Mouse (Mus musculus): ENCODE measurements around the gene Slc24a4. TPM values are rescaled to one million over a fixed set of nuclear protein-coding genes. Genes with fewer than 3 reads are reported as not detected.
"Not testable (repeated sequence)": the region's sequence is repeated elsewhere in the genome, so short reads cannot be mapped to it uniquely, and the experiment has no call there.

Gene Slc24a4
- total and polyA plus RNA-seq, 3 experiments, result 0.16 TPM; not detected in 2

GRCm38 (mm10) chr12:102210801-102211200 is 82.3 kb downstream of the Slc24a4 start:
- no peak overlapping the region for H3K4me3 ChIP-seq (ENCODE audit: low read depth, low read length)
- DNase-seq (ENCODE audit: low spot score) (no peak), ATAC-seq (ENCODE audit: extremely low read depth, insufficient number of reproducible peaks, low FRiP score, poor library complexity, severe bottlenecking) (no peak)
- H3K4me1 ChIP-seq (ENCODE audit: insufficient read depth, low read depth, low read length), result no peaks in the 10 kb centered on the region
- no peaks in the 10 kb centered on the region for H3K9me3 ChIP-seq (replicated peaks)
- no peak for TF ChIP-seq GATA2 (IDR thresholded peaks at IDR 0.05; ENCODE audit: borderline replicate concordance, low read depth, low read length)
- no peak for TF ChIP-seq POLR2AphosphoS5 (IDR thresholded peaks at IDR 0.05; ENCODE audit: insufficient replicate concordance, low read depth, low read length)
- no peak for TF ChIP-seq GATA1 (IDR thresholded peaks at IDR 0.05; ENCODE audit: borderline replicate concordance, low read length)
- no peak for TF ChIP-seq TAL1 (conservative IDR thresholded peaks at IDR 0.05; ENCODE audit: low read depth, low read length)
- TF ChIP-seq CTCF (IDR thresholded peaks at IDR 0.05; ENCODE audit: low read depth, low read length), result no peak
- peaks cover 6% of the 10 kb centered on the region; the same call in 1 of the 2 replicates for H3K27me3 ChIP-seq (ENCODE audit: insufficient read depth, low read length)
- no peaks in the 10 kb centered on the region for H3K36me3 ChIP-seq (replicated peaks)

DNA sequence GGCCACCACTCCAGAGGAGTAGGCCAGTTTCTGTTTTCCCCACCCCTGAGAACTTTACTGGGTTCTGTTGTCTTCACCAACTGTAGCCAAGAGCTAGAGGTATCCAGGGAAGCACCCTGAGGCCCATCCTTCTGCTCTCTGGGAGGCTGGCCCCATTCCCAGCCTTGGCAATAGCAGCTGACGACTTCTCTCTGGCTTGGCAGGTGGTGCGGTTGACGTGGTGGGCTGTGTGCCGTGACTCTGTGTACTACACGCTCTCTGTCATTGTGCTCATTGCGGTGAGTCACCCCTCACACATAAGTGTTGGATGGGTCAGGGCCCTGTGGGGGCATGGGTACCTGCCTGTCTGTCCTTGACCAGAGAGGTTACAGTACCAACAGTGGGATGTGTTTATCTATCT is 94.9 kb downstream of the Slc24a4 start:
- H3K4me3 ChIP-seq (ENCODE audit: low read depth, low read length), result no peak overlapping the region
- TF ChIP-seq TAL1 (conservative IDR thresholded peaks at IDR 0.05; ENCODE audit: low read depth, low read length) (no peak), CTCF (IDR thresholded peaks at IDR 0.05; ENCODE audit: low read depth, low read length) (no peak), POLR2AphosphoS5 (IDR thresholded peaks at IDR 0.05; ENCODE audit: insufficient replicate concordance, low read depth, low read length) (no peak)
- no peaks in the 10 kb centered on the region for H3K4me1 ChIP-seq (ENCODE audit: insufficient read depth, low read depth, low read length)
- ATAC-seq (ENCODE audit: extremely low read depth, insufficient number of reproducible peaks, low FRiP score, poor library complexity, severe bottlenecking) (no peak), DNase-seq (ENCODE audit: low spot score) (no peak)
- no peaks in the 10 kb centered on the region for H3K9me3 ChIP-seq (replicated peaks)
- no peaks in the 10 kb centered on the region for H3K36me3 ChIP-seq (replicated peaks)
- no peaks in the 10 kb centered on the region for H3K27me3 ChIP-seq (ENCODE audit: insufficient read depth, low read length)

DNA sequence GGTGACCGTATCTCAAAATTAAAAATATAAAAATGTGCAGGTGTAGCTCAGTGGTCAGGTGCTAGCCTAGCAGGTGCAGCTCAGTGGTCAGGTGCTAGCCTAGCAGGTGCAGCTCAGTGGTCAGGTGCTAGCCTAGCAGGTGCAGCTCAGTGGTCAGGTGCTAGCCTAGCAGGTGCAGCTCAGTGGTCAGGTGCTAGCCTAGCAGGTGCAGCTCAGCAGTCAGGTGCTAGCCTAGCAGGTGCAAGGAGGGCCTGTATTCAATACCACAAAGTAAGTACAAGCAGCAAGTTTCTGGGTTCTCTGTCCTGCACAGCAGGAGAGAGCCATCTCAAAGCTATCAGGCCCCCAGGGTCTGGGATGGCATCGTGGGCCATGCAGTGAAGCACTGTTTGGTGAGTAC is 95.6 kb downstream of the Slc24a4 start:
- not testable (repeated sequence) for H3K27me3 ChIP-seq (ENCODE audit: insufficient read depth, low read length); ATAC-seq (ENCODE audit: extremely low read depth, insufficient number of reproducible peaks, low FRiP score, poor library complexity, severe bottlenecking)

GRCm38 (mm10) chr12:102225165-102225564 is 96.6 kb downstream of the Slc24a4 start:
- H3K4me3 ChIP-seq (ENCODE audit: low read depth, low read length), result no peak overlapping the region
- no peak for TF ChIP-seq CTCF (IDR thresholded peaks at IDR 0.05; ENCODE audit: low read depth, low read length)
- no peak for TF ChIP-seq POLR2AphosphoS5 (IDR thresholded peaks at IDR 0.05; ENCODE audit: insufficient replicate concordance, low read depth, low read length)
- no peak for TF ChIP-seq TAL1 (conservative IDR thresholded peaks at IDR 0.05; ENCODE audit: low read depth, low read length)
- TF ChIP-seq GATA2 (IDR thresholded peaks at IDR 0.05; ENCODE audit: borderline replicate concordance, low read depth, low read length), result no peak
- no peak for TF ChIP-seq GATA1 (IDR thresholded peaks at IDR 0.05; ENCODE audit: borderline replicate concordance, low read length)

More for the DNA sequence above, 95.6 kb downstream of the Slc24a4 start:
- H3K36me3 ChIP-seq (replicated peaks); DNase-seq (ENCODE audit: low spot score); H3K4me3 ChIP-seq (ENCODE audit: low read depth, low read length); H3K4me1 ChIP-seq (ENCODE audit: insufficient read depth, low read depth, low read length); H3K9me3 ChIP-seq (replicated peaks): not testable (repeated sequence)

GRCm38 (mm10) chr12:102235551-102235950 is 107.0 kb downstream of the Slc24a4 start:
- TF ChIP-seq TAL1 (conservative IDR thresholded peaks at IDR 0.05; ENCODE audit: low read depth, low read length) (no peak), GATA1 (IDR thresholded peaks at IDR 0.05; ENCODE audit: borderline replicate concordance, low read length) (no peak), CTCF (IDR thresholded peaks at IDR 0.05; ENCODE audit: low read depth, low read length) (no peak), GATA2 (IDR thresholded peaks at IDR 0.05; ENCODE audit: borderline replicate concordance, low read depth, low read length) (no peak)
- H3K27me3 ChIP-seq (ENCODE audit: insufficient read depth, low read length), result no peaks in the 10 kb centered on the region
- H3K4me1 ChIP-seq (ENCODE audit: insufficient read depth, low read depth, low read length), result no peaks in the 10 kb centered on the region
- no peaks in the 10 kb centered on the region for H3K36me3 ChIP-seq (replicated peaks)
- H3K9me3 ChIP-seq (replicated peaks), result no peaks in the 10 kb centered on the region
- DNase-seq (ENCODE audit: low spot score), result no peak
- H3K4me3 ChIP-seq (ENCODE audit: low read depth, low read length), result no peak overlapping the region
- ATAC-seq (ENCODE audit: extremely low read depth, insufficient number of reproducible peaks, low FRiP score, poor library complexity, severe bottlenecking), result no peak

More at GRCm38 (mm10) chr12:102225165-102225564, 96.6 kb downstream of the Slc24a4 start:
- no peak for DNase-seq (ENCODE audit: low spot score)
- Histone ChIP-seq H3K4me1 (ENCODE audit: insufficient read depth, low read depth, low read length) (no peaks in the 10 kb centered on the region), H3K9me3 (replicated peaks) (no peaks in the 10 kb centered on the region), H3K36me3 (replicated peaks) (no peaks in the 10 kb centered on the region), H3K27me3 (ENCODE audit: insufficient read depth, low read length) (no peaks in the 10 kb centered on the region)
- ATAC-seq (ENCODE audit: extremely low read depth, insufficient number of reproducible peaks, low FRiP score, poor library complexity, severe bottlenecking), result no peak

DNA sequence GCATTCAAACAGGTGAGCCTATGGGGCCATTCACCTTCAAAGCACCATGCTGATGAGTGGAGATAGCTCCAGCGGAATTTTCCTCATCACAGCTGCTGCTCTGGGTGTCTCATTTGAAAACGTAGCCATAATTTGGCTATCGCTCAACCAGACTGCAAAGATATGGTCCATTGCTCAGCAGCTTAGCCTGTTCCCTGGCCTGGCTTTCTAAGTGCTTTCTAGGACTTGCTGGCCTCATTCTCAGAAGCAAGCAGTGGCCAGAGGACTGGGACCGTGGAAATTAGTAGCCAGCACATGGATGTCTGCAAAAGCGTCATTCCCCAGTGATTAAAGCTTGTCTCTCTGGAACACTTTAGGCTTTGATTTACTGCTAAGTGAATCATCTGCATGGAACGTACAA is 107.8 kb downstream of the Slc24a4 start:
- no peak for DNase-seq (ENCODE audit: low spot score)
- no peaks in the 10 kb centered on the region for H3K9me3 ChIP-seq (replicated peaks)
- no peaks in the 10 kb centered on the region for H3K27me3 ChIP-seq (ENCODE audit: insufficient read depth, low read length)
- H3K4me1 ChIP-seq (ENCODE audit: insufficient read depth, low read depth, low read length), result no peaks in the 10 kb centered on the region
- no peaks in the 10 kb centered on the region for H3K36me3 ChIP-seq (replicated peaks)
- no peak for TF ChIP-seq POLR2AphosphoS5 (IDR thresholded peaks at IDR 0.05; ENCODE audit: insufficient replicate concordance, low read depth, low read length)
- TF ChIP-seq CTCF (IDR thresholded peaks at IDR 0.05; ENCODE audit: low read depth, low read length), result no peak
- no peak for TF ChIP-seq TAL1 (conservative IDR thresholded peaks at IDR 0.05; ENCODE audit: low read depth, low read length)
- no peak for TF ChIP-seq GATA2 (IDR thresholded peaks at IDR 0.05; ENCODE audit: borderline replicate concordance, low read depth, low read length)
- no peak for TF ChIP-seq GATA1 (IDR thresholded peaks at IDR 0.05; ENCODE audit: borderline replicate concordance, low read length)
- no peak overlapping the region for H3K4me3 ChIP-seq (ENCODE audit: low read depth, low read length)
- ATAC-seq (ENCODE audit: extremely low read depth, insufficient number of reproducible peaks, low FRiP score, poor library complexity, severe bottlenecking), result no peak

DNA sequence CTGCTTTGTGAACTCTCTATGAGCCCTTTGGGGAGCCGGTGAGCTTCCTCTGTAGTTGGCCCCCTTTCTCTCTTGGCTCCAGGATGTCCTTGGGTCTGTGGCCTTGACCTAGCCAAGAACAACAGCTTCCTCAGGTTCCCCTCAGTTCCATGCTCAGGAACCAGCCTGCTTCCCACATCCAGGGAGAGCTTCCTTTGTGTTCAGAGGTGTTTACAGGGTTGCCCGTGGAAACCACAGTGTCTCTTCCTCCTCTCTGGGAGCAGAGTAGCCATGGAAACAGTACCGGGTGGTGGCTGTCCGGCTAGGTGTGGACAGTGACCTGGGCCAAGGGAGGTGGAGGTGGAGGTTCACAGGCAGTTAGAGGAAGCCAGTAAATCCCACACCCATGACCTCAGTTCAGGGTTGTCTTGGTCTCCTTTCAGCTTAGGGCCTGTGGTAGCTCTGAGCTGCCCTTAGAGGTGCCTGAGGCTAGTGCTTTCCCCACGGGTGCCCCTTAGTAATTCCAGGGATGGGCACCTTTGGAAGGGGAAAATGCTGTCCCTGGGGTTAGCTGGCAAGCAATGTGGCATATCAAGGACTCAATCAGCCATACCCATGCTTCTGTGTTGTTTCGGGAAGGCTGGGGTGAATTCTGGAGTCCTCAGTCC is 113.7 kb downstream of the Slc24a4 start:
- Histone ChIP-seq H3K4me1 (ENCODE audit: insufficient read depth, low read depth, low read length) (no peaks in the 10 kb centered on the region), H3K27me3 (ENCODE audit: insufficient read depth, low read length) (no peaks in the 10 kb centered on the region), H3K9me3 (replicated peaks) (no peaks in the 10 kb centered on the region), H3K4me3 (ENCODE audit: low read depth, low read length) (no peak overlapping the region), H3K36me3 (replicated peaks) (no peaks in the 10 kb centered on the region)
- ATAC-seq (ENCODE audit: extremely low read depth, insufficient number of reproducible peaks, low FRiP score, poor library complexity, severe bottlenecking) (no peak), DNase-seq (ENCODE audit: low spot score) (no peak)
- TF ChIP-seq GATA2 (IDR thresholded peaks at IDR 0.05; ENCODE audit: borderline replicate concordance, low read depth, low read length) (no peak), POLR2AphosphoS5 (IDR thresholded peaks at IDR 0.05; ENCODE audit: insufficient replicate concordance, low read depth, low read length) (no peak), GATA1 (IDR thresholded peaks at IDR 0.05; ENCODE audit: borderline replicate concordance, low read length) (no peak), CTCF (IDR thresholded peaks at IDR 0.05; ENCODE audit: low read depth, low read length) (no peak), TAL1 (conservative IDR thresholded peaks at IDR 0.05; ENCODE audit: low read depth, low read length) (no peak)

All from G1E (cell line).